Mouse (Mus musculus): ENCODE results near the gene Deaf1. TPM values are rescaled to one million over a fixed set of nuclear protein-coding genes. Genes with fewer than 3 reads are reported as not detected.

Deaf1 gene
- total and polyA plus RNA-seq, 3 experiments: 9.8 to 13.5 (median 10.8) TPM

DNA sequence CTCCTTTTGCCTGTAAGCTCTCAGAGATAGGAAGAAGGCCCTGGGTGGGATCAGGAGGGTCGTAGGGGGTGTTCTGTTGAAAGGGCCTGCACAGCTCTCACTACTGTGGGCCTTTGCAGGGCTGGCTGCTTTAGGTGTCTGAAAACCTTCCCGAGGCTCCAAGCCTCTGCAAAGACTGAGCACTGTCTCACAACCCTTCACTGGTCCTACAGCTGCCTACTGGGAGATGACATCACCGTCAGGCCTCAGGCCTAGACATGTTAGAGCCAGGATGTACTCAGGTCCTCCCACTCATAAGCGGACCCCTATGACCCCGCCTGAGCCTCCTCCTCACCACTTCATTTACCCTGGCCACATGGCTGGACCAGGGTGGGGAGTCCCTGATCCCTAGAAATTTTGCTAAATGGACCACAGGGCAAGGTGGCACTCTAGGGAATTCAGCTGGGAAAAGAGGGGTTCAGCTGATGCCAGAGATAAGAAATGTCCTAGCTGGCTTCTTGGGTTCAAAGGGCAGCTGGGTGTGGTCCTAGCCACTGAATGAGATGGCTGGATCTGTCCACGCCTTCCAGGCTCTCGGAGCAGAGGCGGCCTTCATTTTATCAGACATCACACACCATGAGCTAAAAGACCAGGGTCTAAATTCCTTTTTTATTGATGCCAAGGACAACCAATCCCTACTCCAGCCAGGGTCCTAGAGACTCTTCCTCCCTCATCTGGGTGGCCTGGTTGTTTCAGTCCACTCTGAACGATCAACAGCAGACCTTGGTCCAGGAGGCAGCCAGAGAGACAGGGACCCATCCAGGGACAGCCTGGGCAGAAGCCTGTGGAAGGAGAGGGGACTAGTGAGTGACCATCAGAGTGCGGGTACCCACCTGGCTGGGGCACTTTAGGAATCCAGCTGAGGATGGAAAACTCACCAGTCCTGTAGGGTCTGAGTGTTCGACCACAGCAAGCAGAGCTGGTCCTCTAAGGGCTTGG lies 49.5 kb downstream of the Deaf1 start:
- DNase-seq: no peak
- peaks cover 1% of the 10 kb centered on the region; the same call in 1 of the 2 replicates for H3K27me3 ChIP-seq (ENCODE audit: control insufficient read depth, insufficient read depth, low read length)
- H3K9ac ChIP-seq (ENCODE audit: low read depth, low read length): no peak overlapping the region
- intact Hi-C loops (cut with DNase I): no loop called here
- no peaks in the 10 kb centered on the region for H3K79me2 ChIP-seq (replicated peaks; ENCODE audit: control insufficient read depth, insufficient read depth, low read length)
- no peak overlapping the region for H3K4me3 ChIP-seq
- no peaks in the 10 kb centered on the region for H3K4me1 ChIP-seq (ENCODE audit: control insufficient read depth, insufficient read depth, low read length)
- H3K27ac ChIP-seq: no peak overlapping the region
- 81% methylated on average over 11 of the region's 11 CpGs for WGBS
- no peak for TF ChIP-seq CTCF (IDR thresholded peaks at IDR 0.05)
- TF ChIP-seq POLR2A (IDR thresholded peaks at IDR 0.05; ENCODE audit: insufficient read depth, low read depth, low read length): no peak
- no peak for TF ChIP-seq EP300 (IDR thresholded peaks at IDR 0.05; ENCODE audit: insufficient read depth, low read depth, low read length)
- H3K36me3 ChIP-seq (ENCODE audit: control insufficient read depth, insufficient read depth, low read length): no peaks in the 10 kb centered on the region

DNA sequence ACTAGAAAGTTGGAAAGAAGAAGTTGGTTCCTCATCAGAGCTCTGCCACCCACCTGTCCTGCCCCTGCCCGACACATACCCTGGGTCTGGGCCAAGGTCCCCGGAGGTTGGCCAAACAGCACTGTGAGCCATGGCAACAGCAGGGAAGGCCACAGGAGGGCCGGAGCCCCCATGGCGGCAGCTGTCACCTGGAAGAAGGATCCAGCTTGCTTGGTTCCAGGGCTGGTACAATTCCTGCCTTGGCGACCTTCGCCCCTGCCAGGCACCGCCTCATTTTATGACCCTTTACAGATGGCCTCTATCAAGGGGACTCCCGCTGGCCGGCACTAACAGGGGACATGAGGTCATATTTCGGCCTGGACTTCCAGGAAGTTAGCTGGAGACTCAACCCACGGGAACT lies 50.9 kb downstream of the Deaf1 start, which contains the start of gene Cdhr5:
Gene Cdhr5, minus strand, starts transcription at position 241 of the 400 bp plus-strand sequence.
- 69% methylated on average over 11 of the region's 11 CpGs for WGBS
- H3K79me2 ChIP-seq (replicated peaks; ENCODE audit: control insufficient read depth, insufficient read depth, low read length): no peaks in the 10 kb centered on the region
- no peaks in the 10 kb centered on the region for H3K36me3 ChIP-seq (ENCODE audit: control insufficient read depth, insufficient read depth, low read length)
- H3K4me3 ChIP-seq: no peak within 1 kb of the TSS
- TF ChIP-seq CTCF (IDR thresholded peaks at IDR 0.05): no peak
- H3K27me3 ChIP-seq (ENCODE audit: control insufficient read depth, insufficient read depth, low read length): peaks cover 1% of the 10 kb centered on the region; the same call in 1 of the 2 replicates
- H3K9ac ChIP-seq (ENCODE audit: low read depth, low read length): no peak within 1 kb of the TSS
- H3K4me1 ChIP-seq (ENCODE audit: control insufficient read depth, insufficient read depth, low read length): no peaks in the 10 kb centered on the region
- no peak for DNase-seq
- H3K27ac ChIP-seq: no peak within 1 kb of the TSS
- intact Hi-C loops (cut with DNase I): no loop called here

DNA sequence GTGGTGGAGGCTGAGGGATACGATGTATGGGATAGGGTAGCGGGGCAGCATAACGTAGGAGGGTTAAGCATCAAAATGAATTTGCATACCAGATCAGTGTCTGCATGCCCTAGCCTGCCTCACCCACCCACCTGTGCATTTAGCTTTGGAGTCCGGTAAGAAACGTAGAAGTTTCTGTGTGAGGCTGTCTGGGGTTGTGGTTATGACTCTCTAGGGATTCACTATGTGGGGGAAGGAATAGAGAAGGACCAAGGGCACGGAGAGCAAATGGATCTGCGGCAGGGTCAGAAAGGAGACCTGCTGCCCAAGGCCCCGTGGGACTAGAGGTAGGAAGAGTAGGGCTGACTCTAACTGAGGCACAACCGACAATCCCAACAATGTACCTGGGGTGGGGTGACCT lies 52.1 kb downstream of the Deaf1 start:
- no peak for TF ChIP-seq POLR2A (IDR thresholded peaks at IDR 0.05; ENCODE audit: insufficient read depth, low read depth, low read length)
- no peak for TF ChIP-seq EP300 (IDR thresholded peaks at IDR 0.05; ENCODE audit: insufficient read depth, low read depth, low read length)
- TF ChIP-seq CTCF (IDR thresholded peaks at IDR 0.05): no peak
- WGBS: 84% methylated on average over 9 of the region's 9 CpGs
- Histone ChIP-seq H3K27ac (no peak overlapping the region), H3K4me1 (ENCODE audit: control insufficient read depth, insufficient read depth, low read length) (no peaks in the 10 kb centered on the region), H3K27me3 (ENCODE audit: control insufficient read depth, insufficient read depth, low read length) (peaks cover 1% of the 10 kb centered on the region; the same call in 1 of the 2 replicates), H3K9ac (ENCODE audit: low read depth, low read length) (no peak overlapping the region), H3K4me3 (no peak overlapping the region), H3K36me3 (ENCODE audit: control insufficient read depth, insufficient read depth, low read length) (no peaks in the 10 kb centered on the region), H3K79me2 (replicated peaks; ENCODE audit: control insufficient read depth, insufficient read depth, low read length) (no peaks in the 10 kb centered on the region)
- no peak for DNase-seq
- intact Hi-C loops (cut with DNase I): no loop called here

DNA sequence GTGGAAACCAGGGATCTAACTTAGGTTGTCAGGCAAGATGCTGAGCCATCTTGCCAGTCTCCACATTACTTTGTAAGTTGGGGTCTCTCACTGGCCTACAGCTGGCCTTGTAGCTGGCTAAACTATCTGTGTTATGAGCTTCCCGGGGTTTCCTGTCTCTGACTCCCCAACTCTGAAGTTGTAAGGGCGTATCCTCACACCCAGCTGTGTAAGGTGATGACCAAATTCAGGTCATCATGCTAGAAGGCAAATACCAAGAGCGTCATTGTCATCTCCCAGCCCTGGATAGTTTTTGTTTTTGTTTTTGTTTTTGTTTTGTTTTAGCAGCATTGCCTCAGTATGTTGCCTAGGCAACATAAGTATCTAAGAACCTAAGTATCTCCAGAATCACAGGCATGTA lies 56.9 kb downstream of the Deaf1 start:
- intact Hi-C loops (cut with DNase I): no loop called here
- 83% methylated on average over 3 of the region's 3 CpGs for WGBS
- Histone ChIP-seq H3K9ac (ENCODE audit: low read depth, low read length) (no peak overlapping the region), H3K27me3 (ENCODE audit: control insufficient read depth, insufficient read depth, low read length) (no peaks in the 10 kb centered on the region), H3K4me3 (no peak overlapping the region), H3K79me2 (replicated peaks; ENCODE audit: control insufficient read depth, insufficient read depth, low read length) (no peaks in the 10 kb centered on the region), H3K4me1 (ENCODE audit: control insufficient read depth, insufficient read depth, low read length) (peaks cover 2% of the 10 kb centered on the region), H3K36me3 (ENCODE audit: control insufficient read depth, insufficient read depth, low read length) (no peaks in the 10 kb centered on the region), H3K27ac (no peak overlapping the region)
- no peak for DNase-seq
- TF ChIP-seq CTCF (IDR thresholded peaks at IDR 0.05) (no peak), EP300 (IDR thresholded peaks at IDR 0.05; ENCODE audit: insufficient read depth, low read depth, low read length) (no peak), POLR2A (IDR thresholded peaks at IDR 0.05; ENCODE audit: insufficient read depth, low read depth, low read length) (no peak)

DNA sequence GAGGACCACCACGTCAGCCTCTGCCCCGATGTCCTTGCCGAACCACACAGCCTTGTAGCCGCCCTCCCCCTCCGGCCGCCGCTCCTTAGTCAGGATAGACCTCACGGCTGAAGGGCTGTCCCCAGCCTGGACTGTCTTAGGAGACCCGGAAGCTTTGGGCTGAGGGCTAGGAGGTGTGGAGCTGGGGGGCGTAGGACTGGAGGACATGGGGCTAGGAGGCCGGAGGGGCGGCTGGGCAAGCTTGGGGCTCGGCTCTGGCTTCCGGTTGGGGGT lies 58.3 kb downstream of the Deaf1 start:
- DNase-seq: no peak
- intact Hi-C loops (cut with DNase I): loop anchor here (5.0 kb wide), 1 partner anchor 58 kb away; the partner anchor contains the start of genes Deaf1 and Tmem80
- Histone ChIP-seq H3K79me2 (replicated peaks; ENCODE audit: control insufficient read depth, insufficient read depth, low read length) (no peaks in the 10 kb centered on the region), H3K9ac (ENCODE audit: low read depth, low read length) (0 out of 2 replicates have a peak overlapping the region, but pooled peaks have one; percentile 25), H3K4me1 (ENCODE audit: control insufficient read depth, insufficient read depth, low read length) (peaks cover 5% of the 10 kb centered on the region), H3K27me3 (ENCODE audit: control insufficient read depth, insufficient read depth, low read length) (no peaks in the 10 kb centered on the region), H3K27ac (no peak overlapping the region), H3K36me3 (ENCODE audit: control insufficient read depth, insufficient read depth, low read length) (no peaks in the 10 kb centered on the region), H3K4me3 (peak overlapping the region; percentile 25; the same call in 1 of the 2 replicates)
- 74% methylated on average over 14 of the region's 14 CpGs for WGBS
- TF ChIP-seq POLR2A (IDR thresholded peaks at IDR 0.05; ENCODE audit: insufficient read depth, low read depth, low read length) (no peak), CTCF (IDR thresholded peaks at IDR 0.05) (no peak), EP300 (IDR thresholded peaks at IDR 0.05; ENCODE audit: insufficient read depth, low read depth, low read length) (no peak)

All from heart, adult 2 months (tissue).